Mouse (Mus musculus): ENCODE measurements around the gene Snrnp27.

Snrnp27 gene

GRCm38 (mm10) chr6:86660161-86660877 is 24.0 kb downstream of the Snrnp27 start:
- no peak for DNase-seq

DNA sequence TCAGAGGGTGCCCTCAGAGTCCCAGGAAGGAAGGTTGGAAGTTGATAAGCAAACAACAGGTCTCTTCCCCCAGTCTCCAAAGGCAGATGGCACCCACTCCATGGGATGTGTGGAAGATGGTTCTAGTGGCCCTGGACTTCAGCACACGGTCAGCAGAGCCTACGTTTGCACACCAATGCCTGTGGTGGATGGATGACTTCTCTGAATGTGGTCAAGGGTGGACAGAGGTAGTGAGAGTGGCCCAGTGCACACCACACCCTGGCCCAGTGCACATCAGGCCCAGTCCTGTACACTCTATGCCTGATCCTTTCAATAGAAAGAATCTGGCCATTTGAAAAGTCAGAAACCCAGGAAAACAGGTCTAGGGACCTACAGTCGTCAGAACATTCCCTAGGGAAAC is 25.8 kb downstream of the Snrnp27 start:
- DNase-seq, result no peak

DNA sequence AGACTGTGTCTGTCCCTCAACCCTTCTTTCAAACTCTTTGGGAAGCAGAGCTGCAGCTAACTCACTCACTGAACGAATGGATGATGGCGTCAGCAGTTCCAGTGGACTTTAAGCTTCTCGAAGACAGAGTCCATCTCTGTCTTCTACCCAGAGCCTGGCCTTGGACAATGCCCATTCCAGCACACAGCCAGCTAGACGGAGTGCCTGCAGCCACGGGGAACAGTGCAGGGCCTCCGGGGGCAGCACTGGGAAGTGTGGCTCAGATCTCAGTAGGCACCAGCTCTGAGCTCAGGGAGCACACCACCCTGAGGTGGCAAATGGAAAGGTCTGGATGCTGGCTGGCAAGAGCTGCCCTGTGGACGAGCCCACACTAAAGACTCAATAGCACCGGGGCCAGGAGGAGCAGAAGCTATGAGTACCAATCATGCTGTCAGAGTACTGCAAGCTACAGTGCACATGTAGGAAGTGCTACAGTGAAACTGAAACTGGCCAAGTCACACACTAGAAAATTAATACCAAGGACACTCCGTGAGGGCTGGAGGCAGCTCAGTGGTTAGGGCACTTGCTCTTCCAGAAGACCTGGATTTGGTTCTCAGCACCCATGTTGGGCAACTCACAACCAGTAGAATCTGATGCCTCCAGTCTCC is 29.9 kb downstream of the Snrnp27 start:
- DNase-seq, result no peak

DNA sequence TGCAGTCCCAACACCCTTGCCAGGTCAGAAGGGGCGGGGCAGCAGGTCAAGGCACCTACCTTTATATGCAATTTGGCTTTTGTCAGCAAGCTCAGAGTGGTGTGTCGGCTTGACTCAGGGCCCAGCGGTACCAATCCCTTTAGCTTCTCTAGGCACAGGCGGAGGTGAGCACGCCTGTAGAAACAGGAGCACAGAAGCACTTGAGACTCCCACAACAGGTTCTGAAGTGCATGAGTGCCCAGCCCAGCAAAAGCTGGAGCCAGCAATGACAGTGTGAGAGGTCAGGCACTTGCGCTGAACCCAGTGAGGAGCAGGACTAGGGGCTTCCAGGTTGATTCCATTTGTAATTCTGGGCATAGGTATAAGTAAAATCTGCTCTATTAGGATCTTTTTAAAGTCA is 31.3 kb downstream of the Snrnp27 start:
- no peak for DNase-seq

DNA sequence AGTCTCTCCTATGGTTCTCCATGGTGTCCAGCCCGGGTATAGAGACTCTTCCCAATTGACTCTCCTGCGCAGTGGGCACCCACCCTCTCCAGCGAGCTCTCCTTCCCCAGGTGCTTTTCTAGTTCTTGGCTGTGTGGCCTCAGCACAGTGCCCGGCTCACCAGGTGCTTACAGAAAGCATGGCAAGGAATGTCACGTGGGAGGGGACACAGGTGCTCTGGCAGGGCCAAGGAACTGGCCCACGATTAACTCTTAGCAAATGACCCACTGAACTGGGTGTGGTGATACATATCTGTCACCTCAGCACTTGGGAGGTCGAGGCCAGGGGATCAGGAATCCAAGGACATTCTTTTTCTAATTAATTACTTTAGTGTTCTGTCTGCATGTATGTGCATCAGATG is 38.2 kb downstream of the Snrnp27 start:
- DNase-seq, result no peak

DNA sequence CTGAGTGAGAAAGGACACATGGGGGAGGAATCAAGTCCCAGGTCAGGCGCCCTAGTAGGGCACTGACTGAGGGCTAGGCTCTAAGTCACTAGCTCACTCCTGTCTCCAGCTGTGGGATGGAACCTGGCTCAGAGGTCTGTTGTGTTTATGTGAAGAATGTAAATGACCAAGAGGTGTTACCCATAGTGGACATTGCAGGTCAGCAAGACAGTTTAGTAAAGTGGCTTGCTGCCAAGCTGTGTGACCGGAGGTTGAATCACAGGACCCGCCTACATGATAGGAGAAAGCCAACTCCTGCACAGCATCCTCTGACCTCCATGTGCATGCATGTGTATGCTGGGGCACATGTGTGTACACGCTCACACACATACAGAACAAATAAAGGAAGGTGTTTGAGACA is 38.8 kb downstream of the Snrnp27 start:
- no peak for DNase-seq

GRCm38 (mm10) chr6:86644775-86645400 is 39.4 kb downstream of the Snrnp27 start:
- DNase-seq, result no peak

- no peak for DNase-seq
These were observed 42.6 kb downstream of the Snrnp27 start for GRCm38 (mm10) chr6:86641716-86642115.

GRCm38 (mm10) chr6:86640776-86641175 is 43.5 kb downstream of the Snrnp27 start:
- DNase-seq, result no peak

DNA sequence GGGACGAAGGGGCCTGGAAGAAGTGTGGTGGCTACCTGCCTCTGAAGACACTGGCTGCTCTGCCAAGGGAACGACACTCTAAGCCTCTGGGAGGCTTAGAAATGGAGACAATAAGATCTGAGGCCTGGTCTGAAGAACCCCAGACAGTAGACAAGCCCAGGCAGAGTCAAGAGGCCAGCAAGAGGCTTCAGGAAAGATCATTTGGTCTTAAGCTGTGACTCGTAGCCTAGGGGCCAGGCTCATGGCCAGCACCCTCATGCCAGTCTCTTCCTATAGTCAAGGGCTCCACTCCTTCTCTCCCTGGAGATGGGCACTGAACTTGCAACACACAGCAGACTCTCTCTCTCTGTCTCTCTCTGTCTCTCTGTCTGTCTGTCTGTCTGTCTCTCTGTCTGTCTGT is 44.2 kb downstream of the Snrnp27 start:
- DNase-seq, result no peak

GRCm38 (mm10) chr6:86639180-86640160 is 44.9 kb downstream of the Snrnp27 start:
- DNase-seq, result no peak

GRCm38 (mm10) chr6:86638434-86638833 is 45.9 kb downstream of the Snrnp27 start:
- DNase-seq, result no peak

- no peak for DNase-seq
These were observed 46.5 kb downstream of the Snrnp27 start for GRCm38 (mm10) chr6:86637860-86638259.

DNA sequence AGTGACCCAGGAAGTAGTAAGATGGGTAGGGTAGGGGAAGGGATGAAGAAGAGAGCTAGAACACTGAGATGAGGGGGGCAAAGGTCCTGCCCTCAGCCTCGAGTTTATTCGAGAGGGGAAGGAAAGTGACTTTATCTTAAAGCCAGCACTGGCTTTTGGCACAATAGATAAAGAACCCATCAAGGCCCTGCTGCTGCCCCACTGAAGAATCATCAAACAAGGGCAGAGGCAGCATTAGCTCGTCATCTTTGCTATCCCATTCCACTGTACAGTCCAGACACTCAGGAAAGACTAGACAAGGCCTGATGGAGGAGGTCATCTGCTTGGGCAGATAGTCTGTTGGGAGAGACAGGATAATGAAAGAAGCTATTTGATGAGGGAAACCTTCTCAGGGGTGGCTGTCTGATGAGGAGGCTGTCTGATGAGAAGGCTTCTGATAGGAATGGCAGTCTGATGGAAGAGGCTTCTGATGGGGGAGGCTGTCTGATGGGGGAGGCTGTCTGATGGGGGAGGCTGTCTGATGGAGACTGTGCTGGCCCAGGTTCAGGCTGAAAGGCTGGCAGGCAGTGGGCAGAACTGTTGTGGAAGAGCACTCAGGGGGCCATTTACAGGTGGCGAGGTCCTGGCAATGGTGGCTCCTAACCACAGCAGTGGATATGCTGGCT is 47.0 kb downstream of the Snrnp27 start:
- DNase-seq, result no peak

- no peak for DNase-seq
These were observed 47.8 kb downstream of the Snrnp27 start for GRCm38 (mm10) chr6:86636495-86636894.

GRCm38 (mm10) chr6:86630141-86630540 is 54.2 kb downstream of the Snrnp27 start:
- no peak for DNase-seq

DNA sequence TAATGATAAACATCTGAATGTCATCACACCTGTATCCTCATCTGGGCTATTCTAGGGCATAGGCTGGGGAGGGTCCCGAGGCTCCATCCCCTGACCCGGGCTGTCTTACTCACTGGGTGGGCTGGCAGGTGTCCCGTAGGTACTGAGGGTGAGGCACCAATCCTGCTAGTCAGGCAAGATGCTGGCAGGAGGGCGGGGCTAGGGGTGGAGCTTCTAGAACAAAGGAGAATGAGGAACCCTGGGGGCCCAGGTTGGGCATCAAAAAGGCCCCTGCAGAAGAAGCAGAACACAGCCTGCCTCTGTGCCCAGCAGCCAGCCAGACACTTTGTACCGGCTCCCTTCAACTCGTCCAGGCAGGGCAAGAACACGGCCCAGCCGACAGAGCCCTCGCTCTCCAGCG is 56.4 kb downstream of the Snrnp27 start, which contains the start of gene Asprv1:
Asprv1 (plus strand) TSS at position 219 of the 400 bp plus-strand sequence.
- DNase-seq, result no peak
